Mouse (Mus musculus): ENCODE measurements around the gene Prkx. TPM values are rescaled to one million over a fixed set of nuclear protein-coding genes. Genes with fewer than 3 reads are reported as not detected.
A peak's percentile ranks its signal among the peaks of the same experiment; 100 is the strongest.

Prkx gene
- polyA plus RNA-seq (2012; rRNA removed): 19.8 and 22.3 TPM in 2 replicates

DNA sequence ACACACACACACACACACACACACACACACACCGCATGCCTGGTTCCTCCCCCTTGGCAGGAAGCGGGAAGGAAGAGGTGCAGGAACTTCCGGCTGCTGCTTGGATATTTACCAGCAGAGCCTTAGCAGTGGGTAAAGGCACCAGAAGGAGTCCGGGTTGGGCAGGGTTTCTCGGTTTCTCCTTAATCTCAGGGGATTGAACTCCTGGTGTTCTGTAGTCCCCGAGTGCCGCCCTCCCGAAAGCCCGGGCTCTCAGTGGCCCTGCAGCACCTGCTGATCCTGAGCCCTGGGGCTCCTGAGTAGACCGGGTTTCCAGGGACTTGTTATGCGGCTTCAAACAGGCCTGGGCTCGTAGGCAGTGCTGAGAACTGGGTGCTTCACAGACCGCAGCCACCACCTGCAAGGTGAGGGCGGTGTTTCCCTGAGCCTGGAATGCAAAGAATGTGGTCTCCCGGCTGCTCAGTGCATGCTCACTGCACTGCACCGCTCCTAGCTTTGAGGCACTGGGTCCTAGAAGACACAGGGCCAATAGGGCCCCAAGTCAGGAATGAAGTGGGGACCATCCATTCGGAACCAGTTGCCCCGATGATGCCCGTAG, at the start of gene Prkx:
Prkx (minus strand) TSS at position 41 of the 598 bp plus-strand sequence.
- peak; percentile 87 for DNase-seq (ENCODE audit: low read depth)
- no peak for TF ChIP-seq POLR2A (IDR thresholded peaks at IDR 0.05; ENCODE audit: borderline replicate concordance, extremely low read depth, insufficient read depth, insufficient read length, poor library complexity, severe bottlenecking)
- no peak for TF ChIP-seq CTCF (IDR thresholded peaks at IDR 0.05; ENCODE audit: borderline replicate concordance, extremely low read depth, insufficient read depth, insufficient read length)

- TF ChIP-seq POLR2A (IDR thresholded peaks at IDR 0.05; ENCODE audit: borderline replicate concordance, extremely low read depth, insufficient read depth, insufficient read length, poor library complexity, severe bottlenecking): no peak
- TF ChIP-seq CTCF (IDR thresholded peaks at IDR 0.05; ENCODE audit: borderline replicate concordance, extremely low read depth, insufficient read depth, insufficient read length): peak; percentile 25; the same call in 1 of the 2 replicates
- DNase-seq (ENCODE audit: low read depth): peak; percentile 33
These were observed 16.0 kb upstream of the Prkx start for GRCm38 (mm10) chrX:77812031-77812430.

GRCm38 (mm10) chrX:77810608-77811206, 14.6 kb upstream of the Prkx start:
- DNase-seq (ENCODE audit: low read depth): peak; percentile 86
- peak; percentile 74 for TF ChIP-seq CTCF (IDR thresholded peaks at IDR 0.05; ENCODE audit: borderline replicate concordance, extremely low read depth, insufficient read depth, insufficient read length)
- TF ChIP-seq POLR2A (IDR thresholded peaks at IDR 0.05; ENCODE audit: borderline replicate concordance, extremely low read depth, insufficient read depth, insufficient read length, poor library complexity, severe bottlenecking): no peak

GRCm38 (mm10) chrX:77808602-77809001, 12.5 kb upstream of the Prkx start:
- TF ChIP-seq CTCF (IDR thresholded peaks at IDR 0.05; ENCODE audit: borderline replicate concordance, extremely low read depth, insufficient read depth, insufficient read length) (peak; percentile 63; the same call in 1 of the 2 replicates), POLR2A (IDR thresholded peaks at IDR 0.05; ENCODE audit: borderline replicate concordance, extremely low read depth, insufficient read depth, insufficient read length, poor library complexity, severe bottlenecking) (no peak)
- DNase-seq (ENCODE audit: low read depth): peak; percentile 48

DNA sequence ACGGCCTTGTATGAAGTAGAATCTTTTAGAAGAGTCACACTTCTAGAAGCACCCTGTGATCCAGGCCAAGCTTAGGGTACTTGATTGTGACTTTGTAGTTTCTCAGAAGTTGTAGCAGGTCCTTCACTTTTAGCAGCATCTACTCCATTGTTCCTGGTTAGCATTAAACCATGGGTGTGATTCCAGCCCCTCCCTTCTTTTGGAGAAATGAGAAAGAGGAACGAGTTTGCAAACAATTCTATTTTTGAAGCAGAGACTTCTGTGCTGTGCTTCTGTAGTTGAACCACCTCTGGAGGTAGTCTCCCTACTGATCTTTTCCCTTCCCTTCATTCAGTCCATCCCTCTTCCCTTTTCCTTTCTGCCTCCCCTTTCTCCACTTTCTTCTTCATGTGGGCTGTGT, 6.2 kb upstream of the Prkx start:
- no peak for DNase-seq (ENCODE audit: low read depth)
- no peak for TF ChIP-seq POLR2A (IDR thresholded peaks at IDR 0.05; ENCODE audit: borderline replicate concordance, extremely low read depth, insufficient read depth, insufficient read length, poor library complexity, severe bottlenecking)
- TF ChIP-seq CTCF (IDR thresholded peaks at IDR 0.05; ENCODE audit: borderline replicate concordance, extremely low read depth, insufficient read depth, insufficient read length): no peak

DNA sequence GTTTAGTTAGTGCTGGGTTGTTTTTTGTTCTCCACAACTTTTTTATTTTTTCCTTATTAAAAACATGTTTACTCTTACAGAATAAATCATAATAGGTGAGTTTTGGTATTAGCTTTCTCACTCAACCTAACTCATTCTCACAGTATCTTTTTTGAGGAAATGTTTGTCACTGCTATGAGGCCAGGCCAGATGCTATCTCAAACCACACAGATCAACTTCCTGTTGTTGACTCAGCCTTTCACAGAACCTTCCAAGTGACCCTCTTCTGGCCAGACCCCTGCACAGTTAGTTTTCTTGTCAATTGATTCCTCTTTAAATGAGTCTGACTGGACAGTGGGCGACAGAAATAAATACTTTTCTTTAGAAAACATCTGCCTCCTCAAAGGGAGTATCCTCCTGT, 5.5 kb upstream of the Prkx start:
- TF ChIP-seq CTCF (IDR thresholded peaks at IDR 0.05; ENCODE audit: borderline replicate concordance, extremely low read depth, insufficient read depth, insufficient read length): no peak
- TF ChIP-seq POLR2A (IDR thresholded peaks at IDR 0.05; ENCODE audit: borderline replicate concordance, extremely low read depth, insufficient read depth, insufficient read length, poor library complexity, severe bottlenecking): no peak
- DNase-seq (ENCODE audit: low read depth): no peak

GRCm38 (mm10) chrX:77799554-77799953, 3.5 kb upstream of the Prkx start:
- TF ChIP-seq POLR2A (IDR thresholded peaks at IDR 0.05; ENCODE audit: borderline replicate concordance, extremely low read depth, insufficient read depth, insufficient read length, poor library complexity, severe bottlenecking): no peak
- TF ChIP-seq CTCF (IDR thresholded peaks at IDR 0.05; ENCODE audit: borderline replicate concordance, extremely low read depth, insufficient read depth, insufficient read length): no peak
- DNase-seq (ENCODE audit: low read depth): no peak

- no peak for DNase-seq (ENCODE audit: low read depth)
- no peak for TF ChIP-seq POLR2A (IDR thresholded peaks at IDR 0.05; ENCODE audit: borderline replicate concordance, extremely low read depth, insufficient read depth, insufficient read length, poor library complexity, severe bottlenecking)
- TF ChIP-seq CTCF (IDR thresholded peaks at IDR 0.05; ENCODE audit: borderline replicate concordance, extremely low read depth, insufficient read depth, insufficient read length): no peak
These were observed 1.7 kb upstream of the Prkx start for GRCm38 (mm10) chrX:77797801-77798200.

DNA sequence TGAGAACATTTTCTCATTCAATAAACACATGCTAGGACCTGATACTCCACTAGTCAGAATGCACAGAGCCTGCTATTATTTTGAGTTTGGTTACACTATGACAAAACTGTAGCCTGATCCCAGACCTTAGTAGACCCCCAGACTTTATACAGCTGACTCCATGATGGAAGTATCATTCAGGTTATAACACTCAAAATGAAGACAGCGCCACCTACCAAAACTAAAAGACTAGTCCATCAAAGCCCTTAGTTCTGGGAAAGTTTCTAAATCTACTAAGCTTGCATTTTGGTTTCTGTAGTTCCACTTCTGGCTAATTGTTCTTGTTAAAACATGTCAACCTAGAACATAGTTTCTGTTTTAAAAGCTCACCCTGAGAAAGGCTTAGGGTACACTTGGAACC, 838 bp upstream of the Prkx start:
- peak; percentile 3 for DNase-seq (ENCODE audit: low read depth)
- TF ChIP-seq CTCF (IDR thresholded peaks at IDR 0.05; ENCODE audit: borderline replicate concordance, extremely low read depth, insufficient read depth, insufficient read length) (no peak), POLR2A (IDR thresholded peaks at IDR 0.05; ENCODE audit: borderline replicate concordance, extremely low read depth, insufficient read depth, insufficient read length, poor library complexity, severe bottlenecking) (no peak)

DNA sequence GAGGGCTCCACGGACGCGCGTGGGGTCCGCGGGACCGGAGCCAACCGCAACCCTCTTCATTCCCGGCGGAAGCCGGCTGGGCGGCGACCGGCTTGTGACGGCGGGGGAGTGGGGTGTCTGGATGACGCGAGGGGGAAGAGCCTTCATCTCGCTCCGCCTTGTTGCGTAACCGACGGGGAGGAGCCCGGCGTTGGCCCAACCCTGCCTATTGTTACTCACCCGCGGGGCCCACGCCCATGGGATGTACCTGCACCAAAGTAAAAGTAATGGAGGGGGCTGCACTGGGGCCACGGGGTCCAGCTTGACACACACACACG, 262 bp downstream of the Prkx start:
- DNase-seq (ENCODE audit: low read depth): peak; percentile 95
- peak; percentile 91 for TF ChIP-seq POLR2A (IDR thresholded peaks at IDR 0.05; ENCODE audit: borderline replicate concordance, extremely low read depth, insufficient read depth, insufficient read length, poor library complexity, severe bottlenecking)
- TF ChIP-seq CTCF (IDR thresholded peaks at IDR 0.05; ENCODE audit: borderline replicate concordance, extremely low read depth, insufficient read depth, insufficient read length): no peak

DNA sequence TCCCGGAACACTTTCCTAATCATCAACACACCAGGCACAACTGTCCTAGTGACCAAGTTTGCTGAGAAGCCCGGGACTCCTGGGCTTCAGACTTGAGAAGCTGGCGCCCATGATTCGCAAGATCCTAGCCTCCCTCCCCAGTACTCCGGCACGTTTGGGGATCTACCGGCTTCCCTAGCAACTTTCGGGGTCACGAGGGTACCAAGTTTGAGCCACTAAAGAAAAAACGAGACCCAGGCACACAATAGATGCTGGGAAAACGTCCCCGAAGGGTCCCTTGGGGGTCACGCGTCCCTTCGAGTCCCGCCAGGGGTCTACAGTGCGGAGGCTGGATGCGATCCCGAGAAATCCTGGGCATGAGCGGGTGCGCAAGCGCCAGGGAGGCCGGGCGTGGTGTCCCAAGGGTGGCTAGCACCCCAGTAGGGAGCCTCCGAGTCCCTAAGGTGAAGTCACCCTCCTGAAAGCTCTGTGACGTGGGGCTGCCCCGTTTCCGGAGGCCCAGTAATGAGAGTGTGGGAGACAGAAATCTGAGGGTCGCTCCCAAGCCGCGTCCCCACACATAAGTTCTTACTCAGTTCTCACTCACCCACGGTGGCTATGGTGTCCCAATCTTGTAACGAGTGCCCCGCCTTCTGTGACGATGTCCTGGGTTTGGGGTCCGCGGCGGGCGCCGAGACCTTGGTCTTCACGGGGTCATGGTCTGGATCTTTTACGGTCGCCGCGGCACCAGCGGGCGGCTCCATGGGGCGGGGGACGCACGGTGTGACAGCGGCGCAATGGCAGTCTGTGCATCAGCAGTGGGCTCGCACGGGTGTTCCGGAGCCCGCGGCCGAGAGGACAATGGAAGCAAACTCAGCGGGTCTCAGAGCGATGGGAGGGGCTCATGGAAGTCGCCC, 868 bp downstream of the Prkx start:
- TF ChIP-seq POLR2A (IDR thresholded peaks at IDR 0.05; ENCODE audit: borderline replicate concordance, extremely low read depth, insufficient read depth, insufficient read length, poor library complexity, severe bottlenecking): no peak
- DNase-seq (ENCODE audit: low read depth): no peak

Measured in brain, embryonic 14.5 days (tissue).